Mouse (Mus musculus) intestine, embryonic 15.5 days (tissue): ENCODE measurements around the gene Mns1. TPM values are rescaled to one million over a fixed set of nuclear protein-coding genes. Genes with fewer than 3 reads are reported as not detected.

Experiments used
- ATAC-seq: fragments of 200-750 bp; cut with Nextera tagmentation; 2 replicates; pipeline ENCODE4 v1.8.0; 2017; ENCODE audit warnings: moderate TSS enrichment, moderate library complexity
- H3K27ac ChIP-seq: fragments of 300-500 bp; sonication (generic); 2 replicates; pipeline ENCODE4 v1.5.1; 2015; ENCODE audit warnings: mild to moderate bottlenecking, inconsistent platforms
- H3K27me3 ChIP-seq: fragments of 300-500 bp; sonication (generic); replicated peaks from 2 replicates; pipeline ENCODE4 v1.6.1; 2015; ENCODE audit warnings: inconsistent platforms
- H3K36me3 ChIP-seq: fragments of 300-500 bp; sonication (generic); 2 replicates; pipeline ENCODE4 v1.6.1; 2015; ENCODE audit warnings: inconsistent platforms
- H3K4me1 ChIP-seq: fragments of 300-500 bp; sonication (generic); replicated peaks from 2 replicates; pipeline ENCODE4 v1.6.1; 2015; ENCODE audit warnings: inconsistent platforms
- H3K4me2 ChIP-seq: fragments of 300-500 bp; sonication (generic); replicated peaks from 2 replicates; pipeline ENCODE4 v1.6.1; 2015; ENCODE audit warnings: mild to moderate bottlenecking, inconsistent platforms
- H3K4me3 ChIP-seq: fragments of 300-500 bp; sonication (generic); replicated peaks from 2 replicates; pipeline ENCODE4 v1.5.1; 2015; ENCODE audit warnings: inconsistent platforms
- H3K9ac ChIP-seq: fragments of 300-500 bp; sonication (generic); 2 replicates; pipeline ENCODE4 v1.6.1; 2015; ENCODE audit warnings: inconsistent platforms
- H3K9me3 ChIP-seq: fragments of 300-500 bp; sonication (generic); 2 replicates; pipeline ENCODE4 v1.6.1; 2016; ENCODE audit warnings: inconsistent platforms
- WGBS: fragments of 180-500 bp; shearing (Covaris S2); methylation state at CpG from one replicate; pipeline ENCODE4 v1.1.7; 2015; 5-methylcytosine and 5-hydroxymethylcytosine counted together
- polyA plus RNA-seq: library from polyadenylated mRNA; unstranded; fragments of >200 nt; fragmentation: Nextera tagmentation; extraction: Ambion mirVana; gene quantifications from 2 replicates; pipeline ENCODE4 v1.2.1, GENCODE M21; 2015

Mns1 gene
- polyA plus RNA-seq, 1 experiment from 2014 or later = 17.4 TPM

DNA sequence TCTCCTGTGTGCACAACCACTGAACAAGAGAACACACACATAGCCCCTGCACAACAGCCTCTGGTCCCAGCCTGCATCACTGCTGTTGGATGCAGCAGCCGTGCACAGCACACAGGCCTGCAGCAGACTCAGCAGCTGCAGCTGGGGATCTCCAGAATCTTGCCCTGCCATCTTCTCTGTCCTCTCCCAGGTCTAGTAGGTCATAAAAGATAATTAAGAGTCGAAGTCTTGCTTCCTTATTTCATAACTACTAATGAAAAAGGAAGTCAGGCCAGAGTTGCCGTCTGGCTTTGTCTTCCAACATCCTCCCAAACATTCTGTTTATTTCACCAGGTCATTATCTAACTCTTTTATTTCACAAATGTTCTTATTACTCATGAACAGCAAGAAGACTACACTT lies 23.0 kb downstream of the Mns1 start:
- no peaks in the 10 kb centered on the region for H3K4me1 ChIP-seq
- no peaks in the 10 kb centered on the region for H3K27me3 ChIP-seq
- WGBS = 79% methylated on average over 3 of the region's 3 CpGs
- no peak overlapping the region for H3K27ac ChIP-seq
- no peak overlapping the region for H3K9ac ChIP-seq
- ATAC-seq = no peak
- no peak overlapping the region for H3K4me2 ChIP-seq
- H3K9me3 ChIP-seq = no peaks in the 10 kb centered on the region
- H3K4me3 ChIP-seq = no peak overlapping the region
- 0 out of 2 replicates have a peak, but pooled peaks cover 3% of the 10 kb centered on the region for H3K36me3 ChIP-seq

DNA sequence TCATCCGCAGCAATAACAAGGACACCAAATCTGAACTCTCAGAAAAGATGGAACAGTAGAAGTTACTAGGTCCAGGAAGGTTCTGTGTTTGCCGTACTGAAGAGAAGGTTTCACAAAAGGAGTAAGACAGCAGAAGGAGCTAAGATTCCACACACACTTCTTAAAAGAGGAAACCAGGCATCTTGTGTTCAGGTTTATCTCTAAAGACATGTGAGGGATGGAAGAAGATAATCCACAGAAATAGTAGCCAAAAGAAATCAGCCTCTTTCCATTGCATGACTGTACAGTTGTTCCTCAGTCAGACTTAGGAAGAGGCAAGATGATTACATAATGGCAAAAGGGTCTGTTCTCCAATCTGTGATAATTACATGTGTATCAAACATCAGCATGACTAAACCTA lies 24.6 kb downstream of the Mns1 start:
- ATAC-seq = no peak
- Histone ChIP-seq H3K36me3 (0 out of 2 replicates have a peak, but pooled peaks cover 3% of the 10 kb centered on the region), H3K9me3 (no peaks in the 10 kb centered on the region), H3K4me1 (no peaks in the 10 kb centered on the region), H3K27ac (no peak overlapping the region), H3K27me3 (no peaks in the 10 kb centered on the region), H3K4me2 (no peak overlapping the region), H3K9ac (no peak overlapping the region), H3K4me3 (no peak overlapping the region)
- WGBS = 93% methylated on average over 2 of the region's 2 CpGs

DNA sequence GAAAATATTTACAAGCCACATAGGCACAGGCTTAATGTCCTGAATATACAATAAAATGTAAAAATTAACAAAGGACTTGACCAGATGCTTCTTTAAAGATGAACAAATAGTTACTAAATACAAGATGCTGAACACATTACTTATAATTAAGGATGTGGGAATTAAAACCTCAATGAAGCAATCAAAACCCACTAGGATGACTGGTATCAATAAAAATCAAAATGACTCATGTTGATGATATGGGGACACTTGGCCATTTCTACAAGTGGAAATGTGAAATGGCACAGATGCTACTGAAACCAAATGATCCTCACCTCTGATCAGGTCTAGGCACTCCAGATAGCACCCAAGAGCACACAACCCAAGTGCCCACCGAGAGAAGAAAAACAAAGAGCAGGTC lies 27.0 kb downstream of the Mns1 start:
- ATAC-seq = no peak
- 0 out of 2 replicates have a peak, but pooled peaks cover 2% of the 10 kb centered on the region for H3K36me3 ChIP-seq
- H3K4me1 ChIP-seq = no peaks in the 10 kb centered on the region
- WGBS = 86% methylated on average over 1 of the region's 1 CpGs
- H3K27me3 ChIP-seq = no peaks in the 10 kb centered on the region
- no peak overlapping the region for H3K4me3 ChIP-seq
- H3K9ac ChIP-seq = no peak overlapping the region
- H3K9me3 ChIP-seq = no peaks in the 10 kb centered on the region
- no peak overlapping the region for H3K4me2 ChIP-seq
- H3K27ac ChIP-seq = no peak overlapping the region

- H3K4me1 ChIP-seq = no peaks in the 10 kb centered on the region
- H3K36me3 ChIP-seq = no peaks in the 10 kb centered on the region
- H3K27ac ChIP-seq = no peak overlapping the region
- H3K4me3 ChIP-seq = no peak overlapping the region
- H3K9ac ChIP-seq = no peak overlapping the region
- no peaks in the 10 kb centered on the region for H3K9me3 ChIP-seq
- H3K4me2 ChIP-seq = no peak overlapping the region
- no peak for ATAC-seq
- WGBS = 86% methylated on average over 4 of the region's 4 CpGs
- H3K27me3 ChIP-seq = no peaks in the 10 kb centered on the region
These were observed 28.0 kb downstream of the Mns1 start for GRCm38 (mm10) chr9:72465754-72466181.

GRCm38 (mm10) chr9:72467551-72468407 lies 30.0 kb downstream of the Mns1 start:
- Histone ChIP-seq H3K4me1 (no peaks in the 10 kb centered on the region), H3K4me2 (no peak overlapping the region), H3K4me3 (no peak overlapping the region), H3K9me3 (no peaks in the 10 kb centered on the region), H3K9ac (no peak overlapping the region), H3K36me3 (no peaks in the 10 kb centered on the region), H3K27me3 (no peaks in the 10 kb centered on the region), H3K27ac (no peak overlapping the region)
- no peak for ATAC-seq
- WGBS = 66% methylated on average over 11 of the region's 11 CpGs

DNA sequence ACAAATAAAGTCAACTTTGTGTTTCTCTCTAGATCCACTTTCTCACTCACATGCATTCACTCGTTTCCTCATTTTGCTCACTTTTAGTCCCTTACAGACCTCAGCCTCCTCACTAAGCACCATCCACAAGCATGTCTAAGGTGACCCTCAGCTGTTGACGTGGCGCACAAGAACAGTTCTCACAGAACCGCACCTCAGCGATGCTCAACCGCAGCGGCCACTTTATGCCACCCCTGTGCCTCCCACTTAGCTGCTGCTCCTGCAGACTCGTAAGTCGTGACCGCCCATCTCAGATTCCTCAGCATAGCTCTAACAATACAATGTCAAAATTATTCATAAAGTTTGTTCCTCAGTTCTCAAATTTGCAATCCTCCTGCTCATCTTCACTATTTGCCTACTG lies 30.8 kb downstream of the Mns1 start:
- 91% methylated on average over 10 of the region's 10 CpGs for WGBS
- no peaks in the 10 kb centered on the region for H3K4me1 ChIP-seq
- no peaks in the 10 kb centered on the region for H3K36me3 ChIP-seq
- H3K4me2 ChIP-seq = no peak overlapping the region
- H3K9ac ChIP-seq = no peak overlapping the region
- H3K27ac ChIP-seq = no peak overlapping the region
- H3K9me3 ChIP-seq = no peaks in the 10 kb centered on the region
- H3K27me3 ChIP-seq = no peaks in the 10 kb centered on the region
- ATAC-seq = no peak
- no peak overlapping the region for H3K4me3 ChIP-seq

- no peak for ATAC-seq
- 95% methylated on average over 1 of the region's 1 CpGs for WGBS
- no peak overlapping the region for H3K4me2 ChIP-seq
These were observed 32.0 kb downstream of the Mns1 start for GRCm38 (mm10) chr9:72469851-72470250.

DNA sequence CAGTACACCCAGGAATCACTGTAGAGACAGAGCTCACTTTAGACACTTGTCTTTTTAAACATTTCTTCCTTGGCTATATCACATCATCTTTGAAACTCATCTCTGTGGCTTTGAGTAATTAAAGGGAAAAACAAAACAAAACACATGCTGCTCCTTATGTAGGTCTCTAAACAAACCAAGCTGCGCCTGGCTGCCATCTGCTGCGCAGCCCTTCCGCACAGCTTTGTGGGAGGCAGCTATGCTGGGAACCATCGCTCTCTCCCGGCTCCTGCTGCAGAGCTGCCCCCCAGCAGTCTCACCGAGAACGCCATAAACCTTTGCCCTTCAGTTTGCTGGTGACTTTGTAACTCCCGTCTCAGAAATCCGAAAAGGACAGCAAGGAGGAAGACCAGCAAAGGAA lies 37.7 kb downstream of the Mns1 start:
- ATAC-seq = no peak
- H3K27ac ChIP-seq = no peak overlapping the region
- H3K4me2 ChIP-seq = no peak overlapping the region
- no peaks in the 10 kb centered on the region for H3K9me3 ChIP-seq
- H3K4me1 ChIP-seq = no peaks in the 10 kb centered on the region
- H3K9ac ChIP-seq = no peak overlapping the region
- 81% methylated on average over 9 of the region's 9 CpGs for WGBS
- H3K36me3 ChIP-seq = 0 out of 2 replicates have a peak, but pooled peaks cover 3% of the 10 kb centered on the region
- H3K27me3 ChIP-seq = no peaks in the 10 kb centered on the region
- no peak overlapping the region for H3K4me3 ChIP-seq

More at GRCm38 (mm10) chr9:72469851-72470250, 32.0 kb downstream of the Mns1 start:
- Histone ChIP-seq H3K36me3 (no peaks in the 10 kb centered on the region), H3K4me1 (no peaks in the 10 kb centered on the region), H3K27me3 (no peaks in the 10 kb centered on the region), H3K9ac (no peak overlapping the region), H3K27ac (no peak overlapping the region), H3K9me3 (no peaks in the 10 kb centered on the region), H3K4me3 (no peak overlapping the region)

GRCm38 (mm10) chr9:72477306-72477705 lies 39.5 kb downstream of the Mns1 start:
- H3K4me3 ChIP-seq = no peak overlapping the region
- no peaks in the 10 kb centered on the region for H3K27me3 ChIP-seq
- H3K9ac ChIP-seq = no peak overlapping the region
- H3K36me3 ChIP-seq = 0 out of 2 replicates have a peak, but pooled peaks cover 3% of the 10 kb centered on the region
- H3K4me2 ChIP-seq = no peak overlapping the region
- WGBS = 76% methylated on average over 6 of the region's 6 CpGs
- H3K9me3 ChIP-seq = no peaks in the 10 kb centered on the region
- H3K27ac ChIP-seq = no peak overlapping the region
- no peak for ATAC-seq
- H3K4me1 ChIP-seq = no peaks in the 10 kb centered on the region

- ATAC-seq = no peak
These were observed 41.5 kb downstream of the Mns1 start for GRCm38 (mm10) chr9:72479276-72479675.

DNA sequence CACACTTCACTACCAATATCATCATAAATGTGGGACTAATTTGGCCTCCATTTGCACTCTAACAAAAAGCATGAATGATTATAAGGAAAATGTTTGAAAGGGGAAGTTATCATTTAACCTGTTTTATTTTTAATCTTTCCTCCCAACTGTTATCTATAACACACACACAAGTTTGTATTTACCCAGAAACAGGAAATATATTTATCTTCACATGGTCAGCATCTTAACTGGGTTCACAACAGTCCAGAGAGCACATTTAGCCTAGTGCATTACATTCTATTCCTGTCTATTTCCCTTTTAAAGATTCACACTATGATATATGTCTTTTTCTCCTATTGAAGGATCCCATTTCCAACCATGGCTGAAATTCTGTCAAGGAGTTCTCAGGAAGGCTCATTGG lies 50.7 kb downstream of the Mns1 start:
- ATAC-seq = no peak
- Histone ChIP-seq H3K4me2 (no peak overlapping the region), H3K4me1 (peaks cover 3% of the 10 kb centered on the region; the same call in 1 of the 2 replicates), H3K9me3 (no peaks in the 10 kb centered on the region), H3K36me3 (no peaks in the 10 kb centered on the region), H3K4me3 (no peak overlapping the region), H3K27ac (no peak overlapping the region), H3K27me3 (no peaks in the 10 kb centered on the region), H3K9ac (no peak overlapping the region)

More at GRCm38 (mm10) chr9:72479276-72479675, 41.5 kb downstream of the Mns1 start:
- Histone ChIP-seq H3K27me3 (no peaks in the 10 kb centered on the region), H3K9ac (no peak overlapping the region), H3K9me3 (no peaks in the 10 kb centered on the region), H3K27ac (no peak overlapping the region), H3K36me3 (0 out of 2 replicates have a peak, but pooled peaks cover 3% of the 10 kb centered on the region), H3K4me1 (no peaks in the 10 kb centered on the region), H3K4me3 (no peak overlapping the region), H3K4me2 (no peak overlapping the region)
- 81% methylated on average over 1 of the region's 1 CpGs for WGBS

DNA sequence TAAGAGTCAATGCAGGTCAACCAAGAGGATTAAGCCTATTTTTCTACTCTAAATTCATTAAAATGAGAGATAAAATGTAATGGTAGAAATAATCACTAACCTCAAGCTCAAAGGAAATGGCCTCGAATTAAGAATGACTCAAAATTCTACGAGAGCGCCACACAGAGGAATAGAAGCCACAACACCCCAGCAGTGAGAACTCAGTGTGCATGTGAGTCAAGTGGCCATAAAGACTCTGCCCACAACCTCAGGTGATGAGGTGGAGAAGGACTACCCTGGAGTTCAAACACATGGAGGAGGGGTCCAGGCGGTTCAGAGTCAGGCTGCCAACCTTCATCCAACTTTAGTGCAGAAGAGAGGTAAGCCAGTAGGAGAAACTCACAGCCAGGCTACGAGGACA lies 51.3 kb downstream of the Mns1 start:
- H3K9ac ChIP-seq = no peak overlapping the region
- no peak for ATAC-seq
- no peaks in the 10 kb centered on the region for H3K9me3 ChIP-seq
- peaks cover 3% of the 10 kb centered on the region; the same call in 1 of the 2 replicates for H3K4me1 ChIP-seq
- no peaks in the 10 kb centered on the region for H3K36me3 ChIP-seq
- H3K27me3 ChIP-seq = no peaks in the 10 kb centered on the region
- 95% methylated on average over 5 of the region's 5 CpGs for WGBS
- H3K4me3 ChIP-seq = no peak overlapping the region
- H3K4me2 ChIP-seq = no peak overlapping the region
- no peak overlapping the region for H3K27ac ChIP-seq
